Mouse (Mus musculus) embryonic facial prominence, embryonic 12.5 days (tissue): Measurements from ENCODE around the gene Lasp1. TPM values are rescaled to one million over a fixed set of nuclear protein-coding genes. Genes with fewer than 3 reads are reported as not detected.

Source experiments
- ATAC-seq: fragments of 200-750 bp; cut with Nextera tagmentation; 2 replicates; pipeline ENCODE4 v1.8.0; 2017; ENCODE audit not compliant: insufficient number of reproducible peaks, insufficient read depth, low FRiP score, low TSS enrichment
- H3K27ac ChIP-seq: fragments of 300-500 bp; sonication (generic); 2 replicates; pipeline ENCODE4 v1.5.1; 2016; ENCODE audit warnings: mild to moderate bottlenecking
- H3K27me3 ChIP-seq: fragments of 300-500 bp; sonication (generic); 2 replicates; pipeline ENCODE4 v1.6.1; 2016; ENCODE audit warnings: mild to moderate bottlenecking, moderate library complexity
- H3K36me3 ChIP-seq: fragments of 300-500 bp; sonication (generic); 2 replicates; pipeline ENCODE4 v1.6.1; 2016; ENCODE audit warnings: mild to moderate bottlenecking
- H3K4me1 ChIP-seq: fragments of 300-500 bp; sonication (generic); 2 replicates; pipeline ENCODE4 v1.6.1; 2016
- H3K4me2 ChIP-seq: fragments of 300-500 bp; sonication (generic); replicated peaks from 2 replicates; pipeline ENCODE4 v1.6.1; 2016; ENCODE audit warnings: mild to moderate bottlenecking, moderate library complexity
- H3K4me3 ChIP-seq: fragments of 300-500 bp; sonication (generic); 2 replicates; pipeline ENCODE4 v1.5.1; 2016; ENCODE audit warnings: mild to moderate bottlenecking
- H3K9ac ChIP-seq: fragments of 300-500 bp; sonication (generic); 2 replicates; pipeline ENCODE4 v1.6.1; 2016; ENCODE audit warnings: mild to moderate bottlenecking, moderate library complexity
- H3K9me3 ChIP-seq: fragments of 300-500 bp; sonication (generic); 2 replicates; pipeline ENCODE4 v1.6.1; 2016; ENCODE audit warnings: mild to moderate bottlenecking, moderate library complexity
- WGBS: fragments of 180-500 bp; shearing (Covaris S2); methylation state at CpG from one replicate; pipeline ENCODE4 v1.1.7; 2016; 5-methylcytosine and 5-hydroxymethylcytosine counted together
- polyA plus RNA-seq: library from polyadenylated mRNA; unstranded; fragments of >200 nt; fragmentation: Nextera tagmentation; extraction: Ambion mirVana; gene quantifications from 2 replicates; pipeline ENCODE4 v1.2.1, GENCODE M21; 2016

The Lasp1 gene
- polyA plus RNA-seq, 1 experiment from 2014 or later: 117 TPM

DNA sequence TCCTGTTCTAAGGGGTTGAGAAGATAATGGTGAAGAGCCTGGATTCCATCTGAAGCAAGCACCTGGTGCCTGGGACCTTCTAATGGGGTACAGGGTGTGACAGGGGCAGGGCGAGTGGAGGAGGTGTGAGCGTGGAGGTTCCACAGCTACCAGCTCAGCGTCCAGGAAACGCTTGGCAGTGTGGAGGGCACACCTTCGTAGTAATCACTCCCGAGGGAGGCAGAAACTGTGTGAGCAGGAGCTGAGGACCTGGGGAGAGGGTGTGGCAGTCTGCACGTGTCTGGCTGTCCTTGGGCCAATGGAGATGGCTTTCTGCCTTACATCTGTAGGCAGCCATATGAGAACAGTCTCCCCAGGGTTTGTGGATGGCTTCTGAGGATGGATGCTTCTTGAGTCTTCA, 14.3 kb downstream of the Lasp1 start:
- H3K4me1 ChIP-seq: peaks cover 93% of the 10 kb centered on the region
- ATAC-seq: no peak
- no peak overlapping the region for H3K9ac ChIP-seq
- no peak overlapping the region for H3K4me3 ChIP-seq
- peaks cover 49% of the 10 kb centered on the region for H3K36me3 ChIP-seq
- 53% methylated on average over 7 of the region's 7 CpGs for whole genome bisulfite sequencing
- H3K27ac ChIP-seq: peak overlapping the region; percentile 67; the same call in 1 of the 2 replicates
- H3K4me2 ChIP-seq: no peak overlapping the region
- H3K9me3 ChIP-seq: no peaks in the 10 kb centered on the region
- H3K27me3 ChIP-seq: no peaks in the 10 kb centered on the region

DNA sequence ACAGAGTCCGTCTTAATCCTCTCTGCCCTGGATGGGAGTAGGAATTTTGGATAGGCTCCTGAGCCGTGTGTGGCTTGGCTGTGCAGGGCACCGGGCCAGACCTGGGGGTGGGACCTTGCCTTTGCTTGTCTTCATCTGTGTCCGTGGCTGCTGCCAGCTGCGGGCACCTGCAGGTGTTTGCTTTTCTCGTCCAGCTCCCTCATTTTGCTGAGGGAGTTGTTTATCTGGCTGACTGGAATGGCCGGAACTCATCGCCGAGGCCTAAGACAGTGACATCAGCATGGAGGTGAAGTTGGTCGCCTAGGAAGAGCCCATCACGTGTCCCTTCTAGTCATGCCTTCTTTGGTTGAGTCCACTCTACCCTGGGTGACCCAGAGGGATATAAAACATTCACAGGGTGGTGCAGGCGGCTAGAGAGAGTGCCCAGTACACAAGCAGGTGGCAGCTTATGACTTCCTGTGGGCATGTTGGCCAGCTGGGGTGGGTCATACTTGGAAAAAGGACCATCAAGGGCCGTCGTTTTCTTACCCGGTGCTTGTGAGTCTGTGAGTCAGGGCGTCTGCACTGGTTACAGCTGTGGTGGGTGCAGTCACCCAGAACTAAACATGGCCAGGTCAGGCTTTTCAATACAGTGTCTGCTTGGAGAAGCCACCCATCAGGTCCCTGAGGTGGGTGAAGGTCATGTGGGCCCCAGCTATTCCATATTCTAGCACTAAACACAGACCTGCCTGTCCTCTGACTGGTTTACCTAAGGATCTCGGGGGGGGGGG, 15.1 kb downstream of the Lasp1 start:
- ATAC-seq: no peak
- Histone ChIP-seq H3K4me2 (no peak overlapping the region), H3K27ac (no peak overlapping the region), H3K4me3 (no peak overlapping the region), H3K27me3 (no peaks in the 10 kb centered on the region), H3K9ac (no peak overlapping the region), H3K9me3 (no peaks in the 10 kb centered on the region), H3K36me3 (peaks cover 46% of the 10 kb centered on the region), H3K4me1 (peaks cover 93% of the 10 kb centered on the region)
- 87% methylated on average over 17 of the region's 17 CpGs for WGBS

DNA sequence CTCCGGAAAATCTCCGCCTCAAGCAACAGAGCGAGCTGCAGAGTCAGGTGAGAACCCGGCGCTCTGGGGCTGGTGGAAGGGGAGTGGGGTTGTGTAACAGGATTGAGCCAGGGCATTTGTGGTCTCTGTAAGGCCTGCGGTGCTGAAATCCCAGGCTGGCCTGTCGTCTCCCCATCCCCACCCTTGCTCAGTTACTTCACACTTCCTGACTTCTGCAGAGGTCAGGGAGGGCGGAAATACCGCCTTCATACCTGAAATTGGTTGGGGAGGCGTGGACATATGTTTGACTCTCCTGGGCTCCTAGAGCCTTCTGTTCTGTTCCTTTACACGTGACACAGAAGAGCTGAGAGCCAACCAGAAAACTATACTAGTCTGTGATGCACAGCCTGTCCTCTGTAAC, 16.9 kb downstream of the Lasp1 start:
- WGBS: 60% methylated on average over 11 of the region's 11 CpGs
- no peak for ATAC-seq
- Histone ChIP-seq H3K9me3 (no peaks in the 10 kb centered on the region), H3K4me1 (peaks cover 81% of the 10 kb centered on the region), H3K4me2 (no peak overlapping the region), H3K27me3 (no peaks in the 10 kb centered on the region), H3K36me3 (peaks cover 54% of the 10 kb centered on the region), H3K9ac (no peak overlapping the region), H3K4me3 (no peak overlapping the region), H3K27ac (peak overlapping the region; percentile 46)

GRCm38 (mm10) chr11:97816176-97816575, 17.4 kb downstream of the Lasp1 start:
- WGBS: 58% methylated on average over 5 of the region's 5 CpGs
- H3K4me3 ChIP-seq: no peak overlapping the region
- no peak overlapping the region for H3K9ac ChIP-seq
- H3K27ac ChIP-seq: peak overlapping the region; percentile 46; the same call in 1 of the 2 replicates
- H3K36me3 ChIP-seq: peaks cover 57% of the 10 kb centered on the region
- no peak for ATAC-seq
- peaks cover 77% of the 10 kb centered on the region for H3K4me1 ChIP-seq
- no peaks in the 10 kb centered on the region for H3K9me3 ChIP-seq
- no peaks in the 10 kb centered on the region for H3K27me3 ChIP-seq
- H3K4me2 ChIP-seq: no peak overlapping the region

GRCm38 (mm10) chr11:97816916-97817315, 18.1 kb downstream of the Lasp1 start:
- H3K36me3 ChIP-seq: peaks cover 61% of the 10 kb centered on the region

GRCm38 (mm10) chr11:97817379-97817778, 18.6 kb downstream of the Lasp1 start:
- no peak overlapping the region for H3K9ac ChIP-seq
- WGBS: 16% methylated on average over 5 of the region's 5 CpGs
- no peak overlapping the region for H3K4me3 ChIP-seq
- peaks cover 61% of the 10 kb centered on the region for H3K36me3 ChIP-seq
- H3K27ac ChIP-seq: 0 out of 2 replicates have a peak overlapping the region, but pooled peaks have one; percentile 74
- H3K4me2 ChIP-seq: 0 out of 2 replicates have a peak overlapping the region, but pooled peaks have one; percentile 22
- no peak for ATAC-seq
- H3K27me3 ChIP-seq: no peaks in the 10 kb centered on the region
- H3K9me3 ChIP-seq: no peaks in the 10 kb centered on the region
- H3K4me1 ChIP-seq: peaks cover 65% of the 10 kb centered on the region

More at GRCm38 (mm10) chr11:97816916-97817315, 18.1 kb downstream of the Lasp1 start:
- H3K4me3 ChIP-seq: no peak overlapping the region
- no peaks in the 10 kb centered on the region for H3K27me3 ChIP-seq
- no peaks in the 10 kb centered on the region for H3K9me3 ChIP-seq
- ATAC-seq: no peak
- 0 out of 2 replicates have a peak overlapping the region, but pooled peaks have one; percentile 22 for H3K4me2 ChIP-seq
- H3K9ac ChIP-seq: no peak overlapping the region
- WGBS: 28% methylated on average over 9 of the region's 9 CpGs
- peaks cover 70% of the 10 kb centered on the region for H3K4me1 ChIP-seq
- H3K27ac ChIP-seq: peak overlapping the region; percentile 46

- Histone ChIP-seq H3K27ac (peak overlapping the region; percentile 74), H3K36me3 (peaks cover 63% of the 10 kb centered on the region), H3K9me3 (no peaks in the 10 kb centered on the region), H3K4me1 (peaks cover 59% of the 10 kb centered on the region), H3K27me3 (no peaks in the 10 kb centered on the region), H3K9ac (no peak overlapping the region), H3K4me3 (no peak overlapping the region), H3K4me2 (no peak overlapping the region)
- 44% methylated on average over 6 of the region's 6 CpGs for WGBS
- no peak for ATAC-seq
Observed at GRCm38 (mm10) chr11:97818003-97818402, 19.2 kb downstream of the Lasp1 start.

GRCm38 (mm10) chr11:97818571-97818970, 19.8 kb downstream of the Lasp1 start:
- Histone ChIP-seq H3K36me3 (peaks cover 66% of the 10 kb centered on the region), H3K27ac (peak overlapping the region; percentile 74), H3K4me2 (no peak overlapping the region), H3K4me3 (no peak overlapping the region), H3K9ac (0 out of 2 replicates have a peak overlapping the region, but pooled peaks have one; percentile 11), H3K4me1 (peaks cover 53% of the 10 kb centered on the region), H3K27me3 (no peaks in the 10 kb centered on the region), H3K9me3 (no peaks in the 10 kb centered on the region)
- ATAC-seq: no peak
- WGBS: 6% methylated on average over 4 of the region's 4 CpGs

DNA sequence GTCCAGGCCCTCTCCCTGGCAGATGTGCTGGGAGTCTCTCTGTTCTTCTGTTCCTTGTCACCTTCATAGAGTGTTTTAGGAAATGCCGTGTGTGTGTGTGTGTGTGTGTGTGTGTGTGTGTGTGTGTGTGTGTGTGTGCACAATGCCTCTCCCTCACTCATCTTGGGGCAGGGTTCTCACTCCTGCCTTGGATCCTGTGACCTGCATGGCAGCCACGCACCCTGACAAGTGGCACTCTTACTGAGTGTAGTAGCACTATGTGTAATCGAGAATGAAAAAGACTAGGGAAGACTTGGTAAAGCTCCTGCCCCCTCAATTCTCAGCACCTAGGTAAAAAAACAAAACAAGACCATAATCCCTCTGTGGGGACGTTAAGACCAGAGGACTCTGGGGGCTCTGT, 20.3 kb downstream of the Lasp1 start:
- no peak overlapping the region for H3K9ac ChIP-seq
- ATAC-seq: no peak
- H3K27ac ChIP-seq: peak overlapping the region; percentile 74
- H3K9me3 ChIP-seq: no peaks in the 10 kb centered on the region
- WGBS: 58% methylated on average over 4 of the region's 4 CpGs
- no peaks in the 10 kb centered on the region for H3K27me3 ChIP-seq
- no peak overlapping the region for H3K4me3 ChIP-seq
- H3K36me3 ChIP-seq: peaks cover 63% of the 10 kb centered on the region
- H3K4me1 ChIP-seq: peaks cover 48% of the 10 kb centered on the region
- H3K4me2 ChIP-seq: no peak overlapping the region

DNA sequence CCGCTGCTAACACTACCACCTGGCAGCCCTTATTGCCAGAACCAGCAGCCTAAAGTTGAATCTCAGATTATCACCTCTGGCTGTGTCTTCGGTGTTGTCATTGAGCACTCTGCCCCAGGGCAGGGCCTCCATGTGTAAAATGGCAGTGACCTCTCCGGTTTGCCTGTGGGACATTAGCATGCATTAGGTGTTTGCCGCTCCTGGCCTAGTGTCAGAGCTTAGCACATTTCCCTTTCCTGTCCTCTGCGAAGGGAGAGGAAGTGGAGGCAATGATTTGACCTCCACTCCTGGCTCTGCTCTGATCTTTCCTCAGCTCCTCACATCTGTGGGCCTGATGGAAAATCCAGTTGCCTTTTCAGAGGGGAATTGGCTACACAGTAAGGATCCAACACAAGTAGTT, 21.1 kb downstream of the Lasp1 start:
- H3K9ac ChIP-seq: no peak overlapping the region
- H3K4me3 ChIP-seq: no peak overlapping the region
- no peak for ATAC-seq
- no peaks in the 10 kb centered on the region for H3K27me3 ChIP-seq
- no peak overlapping the region; the same call in 1 of the 2 replicates for H3K27ac ChIP-seq
- H3K4me1 ChIP-seq: peaks cover 43% of the 10 kb centered on the region
- peaks cover 63% of the 10 kb centered on the region for H3K36me3 ChIP-seq
- H3K4me2 ChIP-seq: no peak overlapping the region
- 65% methylated on average over 5 of the region's 5 CpGs for WGBS
- no peaks in the 10 kb centered on the region for H3K9me3 ChIP-seq

GRCm38 (mm10) chr11:97820840-97821239, 22.0 kb downstream of the Lasp1 start:
- no peak for ATAC-seq
- peaks cover 63% of the 10 kb centered on the region for H3K36me3 ChIP-seq
- no peaks in the 10 kb centered on the region for H3K9me3 ChIP-seq
- H3K4me2 ChIP-seq: no peak overlapping the region
- peaks cover 34% of the 10 kb centered on the region for H3K4me1 ChIP-seq
- no peak overlapping the region for H3K27ac ChIP-seq
- H3K4me3 ChIP-seq: no peak overlapping the region
- no peaks in the 10 kb centered on the region for H3K27me3 ChIP-seq
- 77% methylated on average over 4 of the region's 4 CpGs for WGBS
- no peak overlapping the region for H3K9ac ChIP-seq

GRCm38 (mm10) chr11:97821401-97822064, 22.7 kb downstream of the Lasp1 start:
- 96% methylated on average over 8 of the region's 8 CpGs for WGBS
- H3K36me3 ChIP-seq: peaks cover 63% of the 10 kb centered on the region
- ATAC-seq: no peak

More at GRCm38 (mm10) chr11:97821401-97822064, 22.7 kb downstream of the Lasp1 start:
- H3K9me3 ChIP-seq: no peaks in the 10 kb centered on the region
- no peak overlapping the region for H3K4me3 ChIP-seq
- peaks cover 27% of the 10 kb centered on the region for H3K4me1 ChIP-seq
- H3K9ac ChIP-seq: no peak overlapping the region
- no peak overlapping the region for H3K27ac ChIP-seq
- no peak overlapping the region for H3K4me2 ChIP-seq
- no peaks in the 10 kb centered on the region for H3K27me3 ChIP-seq
